Mouse (Mus musculus): ENCODE measurements at regions not wholly inside any gene's neighbourhood (a gene's known extent, or its start where the extent isn't known, plus 50 kb on each side); places are given as distances from the start of the nearest gene placed in this dataset.

GRCm38 (mm10) chr17:84129204-84129603, 58.5 kb downstream of the Zfp36l2 start:
- no peak for DNase-seq (ENCODE audit: extremely low read depth, low read depth)

- no peak for DNase-seq (ENCODE audit: extremely low read depth, low read depth)
These were observed 59.5 kb downstream of the Zfp36l2 start for GRCm38 (mm10) chr17:84128262-84128661.

GRCm38 (mm10) chr17:84126168-84126567, 61.6 kb downstream of the Zfp36l2 start:
- no peak for DNase-seq (ENCODE audit: extremely low read depth, low read depth)

- DNase-seq (ENCODE audit: extremely low read depth, low read depth), result no peak
These were observed 64.6 kb downstream of the Zfp36l2 start for GRCm38 (mm10) chr17:84123161-84123560.

GRCm38 (mm10) chr17:84122486-84123131, 65.1 kb downstream of the Zfp36l2 start:
- DNase-seq (ENCODE audit: extremely low read depth, low read depth), result no peak

- peak; percentile 81 for DNase-seq (ENCODE audit: extremely low read depth, low read depth)
These were observed 66.5 kb downstream of the Zfp36l2 start for GRCm38 (mm10) chr17:84121291-84121690.

GRCm38 (mm10) chr17:84119221-84120017, 68.3 kb downstream of the Zfp36l2 start:
- peak; percentile 58 for DNase-seq (ENCODE audit: extremely low read depth, low read depth)

- DNase-seq (ENCODE audit: extremely low read depth, low read depth), result no peak
These were observed 69.0 kb downstream of the Zfp36l2 start for GRCm38 (mm10) chr17:84118781-84119180.

GRCm38 (mm10) chr17:84118271-84118670, 69.5 kb downstream of the Zfp36l2 start:
- no peak for DNase-seq (ENCODE audit: extremely low read depth, low read depth)

- DNase-seq (ENCODE audit: extremely low read depth, low read depth), result no peak
These were observed 70.0 kb downstream of the Zfp36l2 start for GRCm38 (mm10) chr17:84117756-84118155.

GRCm38 (mm10) chr17:84116340-84117279, 71.1 kb downstream of the Zfp36l2 start:
- DNase-seq (ENCODE audit: extremely low read depth, low read depth), result peak; percentile 85

GRCm38 (mm10) chr17:84115957-84116339, 71.8 kb downstream of the Zfp36l2 start:
- DNase-seq (ENCODE audit: extremely low read depth, low read depth), result no peak

GRCm38 (mm10) chr17:84115133-84115532, 72.6 kb downstream of the Zfp36l2 start:
- peak; percentile 58 for DNase-seq (ENCODE audit: extremely low read depth, low read depth)

GRCm38 (mm10) chr17:84114279-84114994, 73.3 kb downstream of the Zfp36l2 start:
- DNase-seq (ENCODE audit: extremely low read depth, low read depth), result no peak

GRCm38 (mm10) chr17:84113608-84114278, 74.0 kb downstream of the Zfp36l2 start:
- peak; percentile 86 for DNase-seq (ENCODE audit: extremely low read depth, low read depth)

GRCm38 (mm10) chr17:84112411-84113031, 75.2 kb downstream of the Zfp36l2 start:
- DNase-seq (ENCODE audit: extremely low read depth, low read depth), result no peak

GRCm38 (mm10) chr17:84111787-84112370, 75.9 kb downstream of the Zfp36l2 start:
- DNase-seq (ENCODE audit: extremely low read depth, low read depth), result no peak

GRCm38 (mm10) chr17:84110945-84111344, 76.8 kb downstream of the Zfp36l2 start:
- no peak for DNase-seq (ENCODE audit: extremely low read depth, low read depth)

- no peak for DNase-seq (ENCODE audit: extremely low read depth, low read depth)
These were observed 77.6 kb downstream of the Zfp36l2 start for GRCm38 (mm10) chr17:84110000-84110695.

All from MEL-GATA-1-ER (cell line).